Mouse (Mus musculus) bone marrow, adult 2 months (tissue): ENCODE results near the gene Lfng. TPM values are rescaled to one million over a fixed set of nuclear protein-coding genes. Genes with fewer than 3 reads are reported as not detected.
A peak's percentile ranks its signal among the peaks of the same experiment; 100 is the strongest.

Experiments used
- H3K27ac ChIP-seq: fragments of 200-500 bp; 2 replicates; pipeline ENCODE4 v1.5.1; 2012; ENCODE audit warnings: low read depth, mild to moderate bottlenecking, control low read depth, inconsistent platforms, low read length; ENCODE audit not compliant: control insufficient read depth, poor library complexity, insufficient read depth
- H3K4me1 ChIP-seq: fragments of 200-500 bp; 2 replicates; pipeline ENCODE4 v1.6.1; 2011; ENCODE audit warnings: low read length; ENCODE audit not compliant: control insufficient read depth, insufficient read depth
- H3K4me3 ChIP-seq: fragments of 200-500 bp; replicated peaks from 2 replicates; pipeline ENCODE3; 2011; ENCODE audit warnings: mild to moderate bottlenecking, low read depth, low read length, control low read depth; ENCODE audit not compliant: control insufficient read depth
- CTCF ChIP-seq: fragments of 200-500 bp; IDR thresholded peaks from 2 replicates; pipeline ENCODE4 v1.5.1; 2011; ENCODE audit warnings: low read length, control low read depth; ENCODE audit not compliant: control insufficient read depth, insufficient read depth
- POLR2A ChIP-seq: fragments of 200-500 bp; IDR thresholded peaks from 2 replicates; pipeline ENCODE4 v1.6.1; 2011; ENCODE audit warnings: low read depth, mild to moderate bottlenecking, control low read depth, low read length, borderline replicate concordance; ENCODE audit not compliant: control insufficient read depth
- WGBS: fragments of 180-500 bp; shearing (Covaris S2); methylation state at CpG from one replicate; pipeline ENCODE4 v1.1.7; 2018; 5-methylcytosine and 5-hydroxymethylcytosine counted together
- polyA plus RNA-seq: library from polyadenylated mRNA; stranded (reverse); fragments of >200 nt; gene quantifications from 2 replicates; pipeline ENCODE4 v1.2.4, GENCODE M21; 2011; ENCODE audit warnings: low replicate concordance; ENCODE audit not compliant: missing spikeins, insufficient read depth, insufficient read length

The Lfng gene
- polyA plus RNA-seq, 1 experiment: 25.9 TPM

DNA sequence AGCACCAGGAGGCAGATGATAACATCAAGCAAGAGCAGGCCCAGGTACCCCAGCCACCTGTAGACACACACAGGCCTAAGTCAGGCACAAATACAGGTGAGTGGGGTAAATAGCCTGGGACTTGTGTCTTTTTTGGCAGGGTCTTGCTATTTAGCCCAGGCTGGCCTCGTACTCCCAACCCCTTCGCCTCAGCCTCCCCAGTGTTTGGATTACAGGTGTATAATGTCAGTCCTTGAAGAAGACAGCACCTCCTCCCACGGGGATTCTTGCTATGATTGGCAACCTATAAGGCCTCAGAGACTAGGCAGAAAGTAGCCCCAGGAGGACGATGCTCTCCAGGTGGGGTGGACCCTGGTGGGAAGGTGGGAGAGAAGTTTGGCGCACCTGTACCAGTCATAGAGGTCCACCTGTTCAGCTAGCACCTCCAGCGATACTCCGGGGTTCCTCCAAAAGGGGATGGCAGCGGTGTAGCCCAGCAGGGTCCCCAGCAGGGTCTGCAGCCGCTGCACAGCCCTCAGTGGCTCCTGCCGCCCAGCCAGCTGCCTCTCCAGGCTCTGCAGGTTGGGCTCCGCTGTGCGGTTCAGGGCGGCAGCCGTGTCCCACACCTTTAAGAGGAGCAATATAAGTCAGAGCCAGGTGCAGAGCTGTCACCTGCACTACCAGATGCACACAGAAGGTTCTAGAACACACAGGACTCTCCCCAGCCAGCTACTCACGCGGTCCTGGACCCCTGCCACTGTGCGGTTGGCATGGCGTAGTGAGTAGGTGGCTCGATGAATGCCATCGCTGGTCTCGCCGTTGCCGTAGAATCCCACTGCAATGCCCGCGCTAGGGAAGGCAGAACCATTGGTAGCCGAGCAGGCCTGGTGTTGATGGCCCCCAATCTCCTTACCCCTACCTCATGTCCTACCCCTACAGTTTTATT is 27.9 kb downstream of the Lfng start:
- Histone ChIP-seq H3K27ac (no peak overlapping the region), H3K4me3 (no peak overlapping the region), H3K4me1 (peaks cover 1% of the 10 kb centered on the region; the same call in 1 of the 2 replicates)
- 93% methylated on average over 26 of the region's 26 CpGs for WGBS
- TF ChIP-seq POLR2A: no peak
- no peak for TF ChIP-seq CTCF

DNA sequence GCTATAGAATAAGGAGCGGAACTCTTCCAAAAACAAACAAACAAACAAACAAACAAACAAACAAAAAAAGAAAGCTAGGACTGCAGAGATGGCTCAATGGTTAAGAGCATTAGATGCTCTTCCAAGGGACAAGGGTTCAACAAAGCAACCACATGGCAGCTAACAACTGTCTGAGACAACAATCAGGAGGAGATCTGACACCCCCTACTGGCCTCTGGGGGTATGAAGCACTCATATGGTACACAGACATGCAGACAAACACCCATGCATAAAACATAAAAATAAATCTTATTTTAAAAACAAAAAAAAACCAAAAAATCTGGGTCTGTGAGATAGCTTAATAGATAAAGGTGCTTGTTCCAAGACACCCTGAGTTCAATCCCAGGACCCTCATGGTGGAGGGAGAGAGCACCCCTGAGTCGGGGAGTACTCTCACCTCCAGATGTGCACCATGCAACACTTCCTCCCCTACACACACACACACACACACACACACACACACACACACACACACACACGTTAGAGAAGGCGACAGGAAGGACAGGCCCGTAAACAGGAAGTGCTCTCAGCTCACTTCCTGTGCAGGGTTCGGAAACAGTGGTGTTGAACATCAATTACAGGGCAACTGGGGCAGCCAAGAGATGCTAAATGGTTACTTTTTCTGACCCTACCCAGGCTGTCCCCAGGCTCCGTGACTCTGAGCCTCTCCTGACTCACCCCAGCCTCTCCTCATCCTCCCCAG is 29.4 kb downstream of the Lfng start:
- TF ChIP-seq POLR2A (no peak), CTCF (no peak)
- WGBS: 40% methylated on average over 7 of the region's 7 CpGs
- no peak overlapping the region for H3K4me3 ChIP-seq
- peaks cover 4% of the 10 kb centered on the region for H3K4me1 ChIP-seq
- peak overlapping the region; percentile 82 for H3K27ac ChIP-seq

DNA sequence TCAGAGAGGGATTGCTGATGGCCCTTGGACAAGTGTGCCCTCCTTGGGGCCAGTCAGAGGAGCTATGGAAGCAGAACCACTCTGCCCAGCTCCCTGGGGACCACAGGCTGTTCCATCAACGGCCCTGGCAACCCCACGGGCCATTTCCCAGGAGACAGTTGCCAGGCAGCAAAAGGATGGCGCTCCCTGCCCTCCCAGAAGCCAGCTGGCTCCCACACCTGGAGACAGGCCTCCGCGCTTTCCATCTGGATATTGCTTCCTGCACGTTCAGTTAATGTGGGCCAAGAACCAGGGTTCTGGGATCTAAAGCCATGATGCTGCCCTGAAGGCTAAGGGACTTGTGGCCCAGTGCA is 29.9 kb downstream of the Lfng start:
- Histone ChIP-seq H3K27ac (peak overlapping the region; percentile 82), H3K4me3 (no peak overlapping the region), H3K4me1 (peaks cover 7% of the 10 kb centered on the region)
- WGBS: 70% methylated on average over 6 of the region's 6 CpGs
- TF ChIP-seq POLR2A (no peak), CTCF (no peak)

DNA sequence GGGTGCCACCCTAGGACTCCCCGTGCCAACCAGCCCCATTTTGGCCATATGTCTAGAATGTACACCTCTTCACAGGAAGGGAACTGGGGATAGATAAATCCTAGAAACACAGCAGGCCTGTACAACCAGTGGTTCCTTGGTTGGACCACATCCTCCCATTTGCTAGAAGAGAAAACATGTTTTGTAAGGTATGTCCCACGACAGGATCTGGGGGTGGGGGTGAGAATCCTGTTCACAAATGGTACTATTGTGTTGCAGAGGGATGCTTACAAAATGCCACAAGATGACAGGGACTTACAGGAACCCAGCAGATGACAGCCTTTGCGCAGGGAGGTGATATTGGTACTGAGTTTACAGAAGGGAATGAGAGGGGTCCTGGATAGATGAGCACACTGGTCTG is 30.9 kb downstream of the Lfng start:
- Histone ChIP-seq H3K27ac (no peak overlapping the region), H3K4me1 (peaks cover 10% of the 10 kb centered on the region)

DNA sequence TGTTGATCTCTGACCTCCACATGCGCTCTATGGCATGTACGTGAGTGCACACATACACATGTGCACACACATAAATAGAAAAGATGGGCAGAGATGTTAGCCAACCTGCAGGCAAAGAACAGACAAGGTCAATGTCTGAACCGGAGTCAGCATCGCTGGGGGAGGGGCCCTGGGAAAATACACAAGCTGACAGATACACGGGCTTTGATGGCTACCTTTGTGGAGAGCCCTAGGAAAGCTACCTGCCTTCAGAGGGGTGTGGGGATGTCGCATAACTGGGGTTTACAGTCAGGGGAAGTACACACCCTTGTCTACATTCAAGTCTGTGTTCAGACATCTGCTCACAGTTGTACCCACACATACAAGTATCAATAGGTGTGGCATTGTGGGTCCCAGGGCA is 31.4 kb downstream of the Lfng start:
- Histone ChIP-seq H3K4me1 (peaks cover 11% of the 10 kb centered on the region), H3K27ac (no peak overlapping the region), H3K4me3 (no peak overlapping the region)
- 91% methylated on average over 6 of the region's 6 CpGs for WGBS
- no peak for TF ChIP-seq CTCF
- no peak for TF ChIP-seq POLR2A

More for the DNA sequence above, 30.9 kb downstream of the Lfng start:
- no peak for TF ChIP-seq CTCF
- TF ChIP-seq POLR2A: no peak
- whole genome bisulfite sequencing: 58% methylated on average over 3 of the region's 3 CpGs
- no peak overlapping the region for H3K4me3 ChIP-seq

DNA sequence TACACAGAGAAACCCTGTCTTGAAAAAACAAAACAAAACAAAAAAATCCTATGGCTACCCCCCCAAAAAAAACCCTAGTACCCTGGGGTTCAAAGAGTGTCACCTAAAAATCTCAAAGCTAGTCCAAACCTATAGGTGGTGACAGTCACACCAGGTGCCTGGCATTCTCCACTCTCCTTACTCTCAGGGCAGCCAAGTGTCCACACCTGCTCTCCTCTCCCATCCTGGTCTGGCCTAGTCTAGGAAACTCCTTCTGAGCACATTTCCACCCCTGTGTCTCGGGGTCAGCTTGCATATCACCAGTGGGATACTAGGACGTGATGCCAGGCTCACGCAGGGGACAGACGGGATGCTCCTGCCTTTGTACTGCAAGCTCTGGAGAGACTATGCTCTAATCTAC is 32.2 kb downstream of the Lfng start:
- Histone ChIP-seq H3K4me3 (no peak overlapping the region), H3K4me1 (peaks cover 12% of the 10 kb centered on the region), H3K27ac (no peak overlapping the region)
- TF ChIP-seq POLR2A (no peak), CTCF (no peak)
- WGBS: 92% methylated on average over 4 of the region's 4 CpGs

DNA sequence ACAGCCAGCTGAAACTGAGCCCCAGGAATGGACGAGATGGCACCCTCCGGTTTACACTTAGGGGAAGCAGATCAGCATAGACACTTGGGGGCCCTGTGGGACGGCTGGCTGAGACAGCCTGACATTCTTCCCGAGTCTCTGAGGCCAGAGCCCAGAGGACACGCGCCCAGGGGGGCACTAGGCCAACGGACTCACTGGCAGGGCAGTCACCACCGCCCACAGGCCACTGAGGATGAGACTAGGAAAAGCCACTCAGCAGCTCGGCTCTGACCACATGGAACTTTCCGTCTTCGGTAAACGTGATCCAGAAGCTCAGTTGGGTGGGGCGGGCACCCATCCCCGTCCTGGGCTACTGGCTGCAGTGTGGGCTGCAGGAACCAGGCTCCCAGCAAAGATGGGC is 32.8 kb downstream of the Lfng start:
- 90% methylated on average over 14 of the region's 14 CpGs for WGBS
- Histone ChIP-seq H3K4me1 (peaks cover 13% of the 10 kb centered on the region), H3K27ac (no peak overlapping the region), H3K4me3 (no peak overlapping the region)
- TF ChIP-seq CTCF: no peak
- no peak for TF ChIP-seq POLR2A

DNA sequence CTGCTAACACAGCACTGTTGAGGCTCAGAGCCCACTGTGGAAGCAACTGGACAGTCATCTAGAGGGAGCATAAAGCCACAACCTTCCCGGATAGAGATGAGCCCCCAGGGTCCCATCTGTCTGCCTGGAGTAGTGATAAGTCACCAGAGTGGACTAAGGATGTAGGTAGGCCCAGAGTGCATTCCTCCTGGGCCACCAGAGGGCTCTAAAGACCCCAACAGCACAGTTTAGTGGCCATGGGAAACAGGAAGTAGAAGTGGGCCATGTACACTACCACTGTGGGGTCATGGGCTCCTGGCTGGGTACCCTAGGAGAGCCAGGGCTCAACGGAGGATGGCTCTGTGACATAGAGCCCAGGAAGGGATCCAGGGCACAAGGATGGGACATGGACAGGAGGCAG is 33.7 kb downstream of the Lfng start:
- WGBS: 52% methylated on average over 2 of the region's 2 CpGs
- H3K4me1 ChIP-seq: peaks cover 13% of the 10 kb centered on the region
- TF ChIP-seq CTCF: peak; percentile 30; the same call in 1 of the 2 replicates
- TF ChIP-seq POLR2A: no peak
- H3K27ac ChIP-seq: no peak overlapping the region
- H3K4me3 ChIP-seq: no peak overlapping the region
